Mouse (Mus musculus): ENCODE measurements around the gene Ckm.

Gene Ckm

DNA sequence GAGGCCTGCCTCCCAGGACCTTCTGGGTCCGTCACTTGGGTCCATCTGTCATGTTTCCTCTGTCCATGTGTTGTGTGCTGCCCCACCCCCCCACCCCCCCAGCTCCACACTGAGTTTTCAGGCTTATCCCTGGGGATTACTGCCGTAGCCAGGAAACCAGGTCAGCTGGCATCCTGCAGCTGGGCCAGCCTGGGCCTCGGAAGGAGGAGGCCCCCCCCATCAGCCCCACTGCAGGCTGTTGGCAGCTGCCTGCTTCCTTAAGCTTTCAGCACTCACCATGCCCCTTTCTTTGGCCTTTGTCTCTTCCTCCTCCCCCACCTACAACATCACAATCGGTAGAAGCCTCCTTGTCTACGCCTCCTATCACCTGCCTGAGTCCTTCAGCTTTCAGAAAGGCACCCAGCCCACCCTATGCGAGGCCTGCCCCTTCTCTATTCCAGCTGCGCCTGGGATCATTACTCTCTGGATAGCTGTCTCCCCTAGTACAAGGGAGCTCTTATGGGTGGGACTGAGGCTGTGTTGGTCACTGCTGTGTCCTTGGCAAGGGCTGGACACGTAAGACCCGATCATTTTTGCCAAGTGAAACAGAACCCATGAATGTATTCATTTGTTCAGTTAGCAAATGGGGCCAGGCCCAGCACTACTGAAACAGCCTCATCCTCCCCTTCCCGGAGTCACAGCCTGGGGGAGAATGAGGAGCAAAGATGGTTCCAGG is 15.7 kb upstream of the Ckm start:
- in situ Hi-C loops (cut with MboI, MseI) = no loop called here

- in situ Hi-C loops (cut with MboI, MseI) = loop anchor here (5.0 kb wide), 1 partner anchor 63 kb away; the partner anchor contains the start of gene Mark4
Measured at GRCm38 (mm10) chr7:19394484-19394883, 10.1 kb upstream of the Ckm start.

- in situ Hi-C loops (cut with MboI, MseI) = loop anchor here (5.0 kb wide), 1 partner anchor 118 kb away; the partner anchor contains the start of gene Nkpd1
Measured at GRCm38 (mm10) chr7:19399496-19400280, 4.9 kb upstream of the Ckm start.

DNA sequence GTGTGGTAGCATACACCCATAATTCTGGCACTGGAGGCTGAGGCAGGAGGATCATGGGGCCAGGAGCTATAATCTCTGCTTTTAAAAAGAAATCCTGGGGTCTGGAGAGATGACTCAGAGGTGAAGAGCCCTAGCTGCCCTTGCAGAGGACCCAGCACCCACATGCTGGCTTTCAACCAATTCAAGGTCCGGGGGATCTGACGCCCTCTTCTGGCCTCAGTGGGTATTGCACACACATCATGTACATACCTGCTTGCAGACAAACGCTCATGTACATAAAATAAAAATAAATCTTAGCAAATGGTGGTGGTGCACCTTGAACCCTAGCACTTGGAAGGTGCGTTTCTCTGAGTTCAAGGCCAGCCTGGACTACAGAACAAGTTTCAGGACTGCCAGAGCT is 3.6 kb upstream of the Ckm start:
- in situ Hi-C loops (cut with MboI, MseI) = loop anchor here (5.0 kb wide), 1 partner anchor 116 kb away; the partner anchor contains the start of gene Nkpd1

DNA sequence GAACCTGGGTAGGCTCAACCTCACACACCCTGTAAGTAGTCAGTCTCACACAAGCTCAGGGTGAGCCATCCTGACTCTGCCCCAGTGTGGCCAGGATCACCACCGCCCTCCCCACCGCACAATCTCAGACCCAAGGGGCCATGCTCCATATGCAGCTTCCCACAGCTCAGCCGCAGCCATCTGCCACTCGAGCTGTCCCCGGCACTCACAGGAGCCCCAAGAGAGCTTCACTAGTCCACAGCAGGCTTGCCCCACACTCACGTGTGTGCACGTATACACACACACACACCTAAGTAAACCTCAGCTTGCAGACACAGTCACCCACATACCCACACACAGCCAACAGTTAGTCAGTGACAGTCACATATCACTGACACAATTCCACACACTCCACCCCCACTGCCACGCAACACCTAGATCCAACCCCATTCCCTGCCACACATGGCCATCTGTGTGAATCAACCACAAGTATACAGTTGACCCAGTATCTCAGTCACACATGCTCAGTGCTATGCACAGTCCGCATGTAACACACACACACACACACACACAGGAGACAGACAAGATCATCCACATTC is 2.0 kb upstream of the Ckm start:
- in situ Hi-C loops (cut with MboI, MseI) = loop anchor here (5.0 kb wide), 1 partner anchor 115 kb away; the partner anchor contains the start of gene Nkpd1

- in situ Hi-C loops (cut with MboI, MseI) = loop anchor here (5.0 kb wide), 1 partner anchor 113 kb away; the partner anchor contains the start of gene Nkpd1
Measured at GRCm38 (mm10) chr7:19403731-19404296, 762 bp upstream of the Ckm start, which contains the start of gene Klc3. Gene Klc3 (minus strand): TSS chr7:19404104.

GRCm38 (mm10) chr7:19405417-19405816 is 841 bp downstream of the Ckm start:
- in situ Hi-C loops (cut with MboI, MseI) = no loop called here

DNA sequence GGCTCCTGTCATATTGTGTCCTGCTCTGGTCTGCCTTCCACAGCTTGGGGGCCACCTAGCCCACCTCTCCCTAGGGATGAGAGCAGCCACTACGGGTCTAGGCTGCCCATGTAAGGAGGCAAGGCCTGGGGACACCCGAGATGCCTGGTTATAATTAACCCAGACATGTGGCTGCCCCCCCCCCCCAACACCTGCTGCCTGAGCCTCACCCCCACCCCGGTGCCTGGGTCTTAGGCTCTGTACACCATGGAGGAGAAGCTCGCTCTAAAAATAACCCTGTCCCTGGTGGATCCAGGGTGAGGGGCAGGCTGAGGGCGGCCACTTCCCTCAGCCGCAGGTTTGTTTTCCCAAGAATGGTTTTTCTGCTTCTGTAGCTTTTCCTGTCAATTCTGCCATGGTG is 5.2 kb downstream of the Ckm start:
- in situ Hi-C loops (cut with MboI, MseI) = no loop called here

DNA sequence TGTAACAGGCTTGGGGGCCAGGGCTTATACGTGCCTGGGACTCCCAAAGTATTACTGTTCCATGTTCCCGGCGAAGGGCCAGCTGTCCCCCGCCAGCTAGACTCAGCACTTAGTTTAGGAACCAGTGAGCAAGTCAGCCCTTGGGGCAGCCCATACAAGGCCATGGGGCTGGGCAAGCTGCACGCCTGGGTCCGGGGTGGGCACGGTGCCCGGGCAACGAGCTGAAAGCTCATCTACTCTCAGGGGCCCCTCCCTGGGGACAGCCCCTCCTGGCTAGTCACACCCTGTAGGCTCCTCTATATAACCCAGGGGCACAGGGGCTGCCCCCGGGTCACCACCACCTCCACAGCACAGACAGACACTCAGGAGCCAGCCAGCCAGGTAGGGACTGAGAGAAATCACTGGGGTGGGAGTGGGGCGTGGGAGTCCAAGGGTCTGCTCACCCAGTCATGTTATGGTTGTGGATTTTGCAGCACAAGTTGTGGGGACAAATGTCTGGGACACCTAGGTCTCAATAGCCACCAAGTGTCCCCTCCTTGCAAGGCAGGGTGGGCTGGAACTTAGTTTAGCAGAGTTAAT is 6.3 kb downstream of the Ckm start:
- in situ Hi-C loops (cut with MboI, MseI) = no loop called here

GRCm38 (mm10) chr7:19411783-19412182 is 7.2 kb downstream of the Ckm start:
- in situ Hi-C loops (cut with MboI, MseI) = no loop called here

DNA sequence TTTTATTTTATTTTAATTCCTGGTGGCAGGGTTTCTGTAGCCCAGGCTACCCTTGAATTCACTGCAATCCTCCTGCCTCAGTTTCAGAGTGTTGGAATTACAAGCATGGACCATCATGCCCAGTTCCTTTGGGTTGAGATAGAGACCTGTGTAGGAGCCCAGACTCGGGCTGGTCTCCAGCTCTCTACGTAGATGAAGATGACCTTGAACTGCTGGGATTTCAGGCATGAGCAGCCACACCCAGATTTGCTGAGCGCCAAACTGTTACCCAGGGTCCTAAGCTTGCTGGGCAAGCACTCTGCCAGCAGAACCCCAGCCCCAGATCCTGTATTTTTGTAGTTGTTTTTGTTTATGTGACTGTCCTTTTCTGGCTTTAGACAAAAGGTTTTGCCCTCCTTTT is 8.9 kb downstream of the Ckm start:
- in situ Hi-C loops (cut with MboI, MseI) = no loop called here

GRCm38 (mm10) chr7:19416590-19416989 is 12.0 kb downstream of the Ckm start:
- in situ Hi-C loops (cut with MboI, MseI) = no loop called here

GRCm38 (mm10) chr7:19420121-19420520 is 15.5 kb downstream of the Ckm start:
- in situ Hi-C loops (cut with MboI, MseI) = no loop called here

DNA sequence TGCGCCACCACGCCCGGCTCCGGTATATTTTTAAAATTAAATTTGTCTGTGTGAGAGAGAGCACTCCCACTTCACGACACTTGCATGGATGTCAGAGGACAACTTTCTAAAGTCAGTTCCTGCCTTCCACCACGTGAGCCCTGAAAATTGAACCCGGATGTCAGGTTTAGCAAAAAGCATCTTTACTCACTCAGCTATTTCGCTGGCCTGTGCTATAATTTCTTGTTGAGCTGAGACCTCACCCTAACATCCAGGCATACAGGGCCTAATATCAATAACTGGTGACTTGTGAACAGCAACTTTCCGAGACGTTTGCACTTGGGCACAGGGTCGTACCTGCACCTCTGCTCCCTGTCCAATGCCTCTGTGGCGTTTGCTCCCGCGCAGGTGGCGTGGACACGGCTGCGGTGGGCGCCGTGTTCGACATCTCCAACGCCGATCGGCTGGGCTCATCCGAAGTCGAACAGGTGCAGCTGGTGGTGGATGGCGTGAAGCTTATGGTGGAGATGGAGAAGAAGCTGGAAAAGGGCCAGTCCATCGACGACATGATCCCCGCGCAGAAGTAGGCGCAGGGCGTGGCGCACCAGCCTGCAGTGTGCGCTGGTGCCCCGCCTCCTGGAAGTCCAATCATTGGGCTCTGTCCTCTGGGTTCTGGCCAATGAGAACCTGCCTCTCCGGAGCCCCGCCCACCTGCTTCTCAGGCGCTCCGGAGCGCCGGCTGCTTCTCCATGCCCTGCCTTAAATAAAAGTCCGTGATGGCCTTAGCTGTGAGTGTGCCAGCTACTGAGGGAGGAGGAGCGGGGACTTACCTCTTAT is 16.5 kb downstream of the Ckm start:
- in situ Hi-C loops (cut with MboI, MseI) = no loop called here

DNA sequence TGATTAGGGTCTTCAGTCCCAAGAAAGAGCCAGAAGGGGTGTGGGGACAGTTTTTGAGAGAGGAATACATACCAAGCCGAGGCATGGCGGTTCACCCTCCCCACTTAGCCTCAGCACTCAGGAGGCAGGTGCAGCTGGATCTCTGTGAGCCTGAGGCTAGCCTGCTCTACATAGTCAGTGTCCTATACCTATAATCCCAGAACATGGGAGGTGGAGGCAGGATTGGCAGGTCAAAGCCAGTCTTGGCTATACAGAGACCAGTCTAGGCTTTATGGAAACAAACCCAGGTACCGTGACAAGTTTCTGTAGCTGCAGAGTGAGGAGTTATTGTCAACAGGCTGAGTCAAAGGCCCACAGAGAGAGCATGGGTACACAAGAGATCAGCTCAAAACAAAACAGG is 18.5 kb downstream of the Ckm start:
- in situ Hi-C loops (cut with MboI, MseI) = no loop called here

- in situ Hi-C loops (cut with MboI, MseI) = no loop called here
Measured at GRCm38 (mm10) chr7:19424051-19424450, 19.5 kb downstream of the Ckm start.

DNA sequence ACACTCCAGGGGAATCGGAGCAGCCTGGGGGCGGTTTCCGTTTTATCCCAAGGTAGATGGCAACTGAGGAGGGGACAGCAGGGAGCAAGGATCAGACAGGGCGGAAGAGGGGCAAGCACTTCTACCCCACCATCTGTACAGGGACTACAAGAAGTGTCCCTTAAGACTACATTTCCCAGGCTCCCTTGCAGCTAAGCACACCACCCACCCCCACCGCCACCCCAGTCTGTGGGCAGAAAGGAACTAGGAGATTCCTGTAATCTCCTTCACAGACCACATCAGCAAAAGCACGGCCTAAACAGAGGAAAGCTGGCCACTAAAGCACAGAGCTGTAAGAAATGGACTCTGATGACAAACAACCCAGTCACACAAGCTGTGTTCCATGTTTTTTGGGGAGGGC is 21.8 kb downstream of the Ckm start:
- in situ Hi-C loops (cut with MboI, MseI) = no loop called here

DNA sequence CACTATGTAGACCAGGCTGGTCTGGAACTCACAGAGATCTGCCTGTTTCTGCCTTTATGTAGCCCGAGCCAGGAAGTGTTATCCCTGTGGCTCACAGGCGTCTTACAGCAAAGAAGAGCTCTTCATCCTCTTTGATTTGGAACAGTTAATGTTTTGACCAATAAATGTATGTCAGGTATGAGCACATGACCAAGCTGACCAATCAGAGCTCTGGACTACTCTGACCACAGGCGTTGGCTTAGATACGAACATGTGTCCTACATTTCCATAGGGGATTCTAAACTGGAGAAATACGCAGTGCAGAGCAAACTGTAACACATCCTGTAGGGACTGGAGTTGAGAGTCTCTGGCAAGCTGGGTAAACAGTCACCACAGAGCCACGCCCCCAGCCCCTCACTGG is 22.3 kb downstream of the Ckm start:
- in situ Hi-C loops (cut with MboI, MseI) = no loop called here

DNA sequence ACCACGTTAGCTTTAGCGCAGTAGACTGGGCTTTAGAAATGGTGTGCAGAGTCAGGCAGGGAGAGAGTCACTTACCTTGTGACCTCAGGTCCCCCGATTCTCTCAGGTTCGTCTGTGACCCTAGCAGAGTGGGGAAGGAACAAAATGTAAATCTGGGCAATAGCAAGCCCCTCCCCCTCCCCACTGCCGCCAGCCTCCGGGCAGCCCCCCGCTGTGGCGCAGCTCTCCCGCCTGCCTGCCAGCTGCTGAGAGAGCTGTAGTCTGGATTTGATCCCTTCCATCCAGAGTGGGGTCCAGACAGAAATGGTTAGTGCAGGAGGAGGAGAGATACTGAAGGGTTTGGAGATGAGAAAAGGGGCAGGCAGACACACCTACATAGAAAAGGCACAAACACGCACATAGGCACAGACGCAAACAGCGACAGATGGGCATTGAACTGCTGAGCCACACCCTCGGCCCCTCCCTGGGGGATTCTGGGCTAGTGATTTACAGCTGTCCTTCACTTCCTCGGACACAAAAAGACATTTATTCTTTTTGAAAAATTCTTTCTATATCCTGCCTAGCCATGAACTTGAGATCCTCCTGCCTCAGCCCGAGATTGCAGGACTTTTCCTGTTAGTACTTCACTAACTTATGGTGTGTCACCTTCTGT is 23.5 kb downstream of the Ckm start:
- in situ Hi-C loops (cut with MboI, MseI) = no loop called here

DNA sequence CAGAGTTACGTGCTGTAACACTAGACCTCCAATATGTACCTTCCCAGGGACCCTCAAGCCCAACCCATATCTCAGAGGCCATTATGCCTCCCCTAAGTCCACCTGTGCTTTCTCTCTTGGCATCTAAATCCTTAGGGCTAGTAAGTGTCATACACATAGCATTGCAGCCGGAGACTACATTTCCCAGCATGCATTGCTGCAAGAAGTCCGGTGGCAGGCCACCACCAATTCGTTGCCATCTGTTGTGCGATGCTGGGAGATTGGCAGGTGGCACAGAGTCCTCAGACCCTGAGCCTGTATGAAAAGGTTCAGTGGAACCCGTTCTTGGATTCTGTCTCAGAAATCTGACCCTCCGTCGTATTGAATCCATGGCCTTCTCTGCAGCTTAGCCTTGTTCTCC is 25.1 kb downstream of the Ckm start:
- in situ Hi-C loops (cut with MboI, MseI) = no loop called here
